Mouse (Mus musculus) kidney, adult 2 months (tissue): ENCODE measurements around the gene Cfdp1. TPM values are rescaled to one million over a fixed set of nuclear protein-coding genes. Genes with fewer than 3 reads are reported as not detected.

ENCODE experiments used
- DNase-seq: peaks from one replicate; pipeline ENCODE4 v3.0.0; 2021
- H3K27ac ChIP-seq: fragments of 200-500 bp; 2 replicates; pipeline ENCODE4 v1.5.1; 2012; ENCODE audit warnings: low read depth, low read length, control low read depth, inconsistent platforms; ENCODE audit not compliant: insufficient read depth
- H3K27me3 ChIP-seq: fragments of 200-500 bp; replicated peaks from 2 replicates; pipeline ENCODE4 v1.6.1; 2012; ENCODE audit warnings: mild to moderate bottlenecking, moderate library complexity, low read length, inconsistent platforms; ENCODE audit not compliant: control insufficient read depth, insufficient read depth
- H3K36me3 ChIP-seq: fragments of 200-500 bp; 2 replicates; pipeline ENCODE4 v1.6.1; 2012; ENCODE audit warnings: mild to moderate bottlenecking, moderate library complexity, low read length, inconsistent platforms; ENCODE audit not compliant: control insufficient read depth, insufficient read depth
- H3K4me1 ChIP-seq: fragments of 200-500 bp; 2 replicates; pipeline ENCODE4 v1.6.1; 2011; ENCODE audit warnings: low read length; ENCODE audit not compliant: control insufficient read depth, insufficient read depth
- H3K4me3 ChIP-seq: fragments of 200-500 bp; 2 replicates; pipeline ENCODE4 v1.5.1; 2011; ENCODE audit warnings: mild to moderate bottlenecking, low read depth, low read length, control low read depth; ENCODE audit not compliant: insufficient read depth
- CTCF ChIP-seq: fragments of 200-500 bp; conservative IDR thresholded peaks from 2 replicates; pipeline ENCODE4 v1.5.1; 2011; ENCODE audit warnings: low read depth, mild to moderate bottlenecking, control low read depth, low read length, moderate library complexity, mixed read lengths; ENCODE audit not compliant: insufficient read depth, insufficient read length
- POLR2A ChIP-seq: fragments of 200-500 bp; IDR thresholded peaks from one replicate; pipeline ENCODE4 v1.6.1; 2011; ENCODE audit warnings: low read depth, low read length, control low read depth
- WGBS: fragments of 180-500 bp; shearing (Covaris S2); methylation state at CpG from one replicate; pipeline ENCODE4 v1.1.7; 2018; 5-methylcytosine and 5-hydroxymethylcytosine counted together
- polyA plus RNA-seq: library from polyadenylated mRNA; depleted of rRNA; stranded (reverse); fragments of >200 nt; gene quantifications from 2 replicates; pipeline ENCODE4 v1.2.3, GENCODE M21; 2012

Cfdp1 gene
- polyA plus RNA-seq, 1 experiment = 12.5 TPM

- DNase-seq = no peak
- H3K4me1 ChIP-seq = no peaks in the 10 kb centered on the region
- H3K27ac ChIP-seq = no peak overlapping the region
- no peaks in the 10 kb centered on the region for H3K27me3 ChIP-seq
- WGBS = 77% methylated on average over 5 of the region's 5 CpGs
- H3K4me3 ChIP-seq = no peak overlapping the region
- no peak for TF ChIP-seq POLR2A
- TF ChIP-seq CTCF = no peak
- no peaks in the 10 kb centered on the region for H3K36me3 ChIP-seq
Observed at GRCm38 (mm10) chr8:111758817-111759216, 95.3 kb downstream of the Cfdp1 start.

- 92% methylated on average over 9 of the region's 9 CpGs for WGBS
- Histone ChIP-seq H3K36me3 (no peaks in the 10 kb centered on the region), H3K4me1 (no peaks in the 10 kb centered on the region), H3K27me3 (no peaks in the 10 kb centered on the region), H3K4me3 (no peak overlapping the region), H3K27ac (no peak overlapping the region)
- no peak for DNase-seq
- TF ChIP-seq POLR2A (no peak), CTCF (no peak)
Observed at GRCm38 (mm10) chr8:111757599-111757998, 96.5 kb downstream of the Cfdp1 start.

GRCm38 (mm10) chr8:111754736-111755135 lies 99.4 kb downstream of the Cfdp1 start:
- peak; percentile 65 for DNase-seq
- H3K4me1 ChIP-seq = no peaks in the 10 kb centered on the region
- no peak overlapping the region for H3K27ac ChIP-seq
- H3K27me3 ChIP-seq = no peaks in the 10 kb centered on the region
- H3K4me3 ChIP-seq = no peak overlapping the region
- WGBS = 55% methylated on average over 6 of the region's 6 CpGs
- no peaks in the 10 kb centered on the region for H3K36me3 ChIP-seq
- TF ChIP-seq POLR2A (no peak), CTCF (no peak)

GRCm38 (mm10) chr8:111754088-111754487 lies 100.0 kb downstream of the Cfdp1 start:
- WGBS = 29% methylated on average over 2 of the region's 2 CpGs
- DNase-seq = peak; percentile 79
- no peak overlapping the region for H3K27ac ChIP-seq

GRCm38 (mm10) chr8:111748766-111749165 lies 105.3 kb downstream of the Cfdp1 start:
- H3K4me1 ChIP-seq = peaks cover 14% of the 10 kb centered on the region; the same call in 1 of the 2 replicates
- no peaks in the 10 kb centered on the region for H3K27me3 ChIP-seq
- no peak overlapping the region for H3K4me3 ChIP-seq
- no peak for DNase-seq
- H3K36me3 ChIP-seq = no peaks in the 10 kb centered on the region
- WGBS = 54% methylated on average over 6 of the region's 6 CpGs
- TF ChIP-seq CTCF (no peak), POLR2A (no peak)
- no peak overlapping the region for H3K27ac ChIP-seq

More at GRCm38 (mm10) chr8:111754088-111754487, 100.0 kb downstream of the Cfdp1 start:
- no peak overlapping the region for H3K4me3 ChIP-seq
- no peaks in the 10 kb centered on the region for H3K27me3 ChIP-seq
- H3K36me3 ChIP-seq = no peaks in the 10 kb centered on the region
- no peaks in the 10 kb centered on the region for H3K4me1 ChIP-seq
- TF ChIP-seq CTCF = no peak
- TF ChIP-seq POLR2A = no peak

- no peaks in the 10 kb centered on the region for H3K36me3 ChIP-seq
- no peak overlapping the region for H3K27ac ChIP-seq
- DNase-seq = no peak
- 75% methylated on average over 8 of the region's 8 CpGs for WGBS
- TF ChIP-seq POLR2A (no peak), CTCF (no peak)
- no peaks in the 10 kb centered on the region for H3K27me3 ChIP-seq
- peaks cover 14% of the 10 kb centered on the region; the same call in 1 of the 2 replicates for H3K4me1 ChIP-seq
- no peak overlapping the region for H3K4me3 ChIP-seq
Observed at GRCm38 (mm10) chr8:111747866-111748649, 106.0 kb downstream of the Cfdp1 start.
